Mouse (Mus musculus): ENCODE data around the gene Lst1.

Lst1 gene

GRCm38 (mm10) chr17:35205380-35205769, 17.1 kb upstream of the Lst1 start:
- DNase-seq, result no peak

DNA sequence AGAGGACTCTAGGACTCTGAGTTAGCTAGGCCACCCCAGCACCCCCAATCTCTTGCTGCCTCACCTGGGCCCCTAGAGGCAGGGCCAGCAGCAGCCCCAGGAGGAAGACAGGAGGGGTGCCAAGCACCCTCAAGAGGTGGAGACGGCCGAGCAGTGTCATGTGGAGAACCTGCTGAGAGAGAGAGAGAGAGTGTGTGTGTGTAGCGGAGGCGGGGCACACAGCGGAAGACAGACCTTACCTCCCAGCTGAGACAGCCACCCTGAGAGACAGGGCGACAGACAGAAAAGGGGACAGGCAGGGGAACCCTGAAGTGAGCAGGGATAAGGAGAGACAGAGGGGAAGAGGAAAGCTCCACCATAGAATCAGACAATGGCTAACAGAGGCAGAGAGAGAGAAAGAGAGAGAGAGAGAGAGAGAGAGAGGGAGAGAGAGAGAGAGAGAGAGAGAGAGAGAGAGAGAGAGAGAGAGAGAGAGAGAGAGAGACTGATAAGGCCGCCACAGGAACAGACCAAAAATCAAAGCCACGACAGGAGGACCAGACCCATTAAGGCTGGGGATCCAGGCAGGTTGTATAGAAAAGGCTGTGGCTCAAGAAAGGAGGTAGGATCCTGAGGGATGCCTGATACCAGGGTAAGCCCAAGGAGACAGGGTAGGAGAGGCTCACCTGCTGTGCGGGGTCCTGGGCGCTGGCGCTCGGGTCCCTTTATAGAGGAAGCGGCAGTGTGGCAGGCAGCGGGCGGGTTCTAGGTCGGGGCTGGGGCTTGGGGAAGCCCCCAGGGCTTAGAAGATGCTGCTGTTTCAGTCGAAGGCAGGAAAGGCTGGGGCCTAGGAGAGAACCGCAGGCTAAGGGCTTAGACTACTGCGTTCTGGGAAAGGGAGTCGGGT, 16.5 kb upstream of the Lst1 start, which contains the start of gene Lta:
Gene Lta, minus strand, starts transcription at position 858 of the 886 bp plus-strand sequence.
- DNase-seq, result no peak

DNA sequence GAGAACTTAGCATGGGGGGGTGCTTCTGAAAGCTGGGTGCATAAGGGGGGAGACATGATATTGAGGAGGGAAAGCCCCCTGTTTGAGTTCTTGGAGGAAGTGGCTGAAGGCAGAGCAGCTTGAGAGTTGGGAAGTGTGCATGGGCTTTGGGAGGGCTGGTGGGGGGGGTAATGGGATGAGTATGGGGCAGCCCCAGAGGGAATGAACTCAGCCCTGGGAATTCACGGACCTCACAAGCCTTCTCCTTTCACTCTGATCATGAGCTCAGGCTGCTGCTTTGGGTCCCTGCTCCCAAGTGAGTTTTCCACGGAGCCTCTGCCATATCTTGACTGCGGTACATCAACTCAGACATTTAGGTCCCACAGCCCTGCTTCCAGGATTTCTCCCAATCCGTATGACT, 14.2 kb upstream of the Lst1 start:
- no peak for DNase-seq

GRCm38 (mm10) chr17:35201787-35202186, 13.5 kb upstream of the Lst1 start, which contains the start of gene Tnf:
Gene Tnf (minus strand): TSS chr17:35202007.
- DNase-seq, result peak; percentile 54

DNA sequence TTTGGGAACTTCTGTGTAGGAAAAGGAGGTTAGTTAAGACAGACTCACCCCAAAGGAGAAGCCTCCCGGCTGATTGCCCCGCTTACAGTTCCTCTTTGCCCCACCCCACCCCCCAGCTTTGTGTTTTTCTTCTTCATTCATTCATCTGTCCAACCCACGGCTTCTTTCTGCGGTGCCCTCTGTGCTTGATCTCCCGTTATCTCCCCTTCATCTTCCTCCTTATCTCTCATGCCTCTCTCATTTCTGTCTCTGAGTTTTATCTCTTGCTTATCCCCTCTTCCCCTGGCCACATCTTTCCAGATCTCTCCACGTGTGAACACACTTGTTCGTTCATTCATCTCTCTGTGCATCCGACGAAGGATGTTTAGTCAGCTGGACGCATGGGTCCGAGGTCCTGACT, 12.9 kb upstream of the Lst1 start:
- DNase-seq, result no peak

DNA sequence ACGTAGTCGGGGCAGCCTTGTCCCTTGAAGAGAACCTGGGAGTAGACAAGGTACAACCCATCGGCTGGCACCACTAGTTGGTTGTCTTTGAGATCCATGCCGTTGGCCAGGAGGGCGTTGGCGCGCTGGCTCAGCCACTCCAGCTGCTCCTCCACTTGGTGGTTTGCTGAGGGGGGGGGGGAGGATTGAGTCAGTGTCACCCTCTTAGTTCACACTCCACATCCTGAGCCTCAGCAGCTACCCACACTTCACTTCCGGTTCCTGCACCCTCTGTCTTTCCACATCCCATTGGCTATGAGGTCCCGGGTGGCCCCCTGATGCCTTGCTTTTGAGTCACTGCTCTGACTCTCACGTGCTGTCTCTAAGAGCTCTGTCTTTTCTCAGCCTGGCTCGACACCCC, 12.2 kb upstream of the Lst1 start:
- DNase-seq, result no peak

- no peak for DNase-seq
These were observed 10.7 kb upstream of the Lst1 start for GRCm38 (mm10) chr17:35198946-35199345.

DNA sequence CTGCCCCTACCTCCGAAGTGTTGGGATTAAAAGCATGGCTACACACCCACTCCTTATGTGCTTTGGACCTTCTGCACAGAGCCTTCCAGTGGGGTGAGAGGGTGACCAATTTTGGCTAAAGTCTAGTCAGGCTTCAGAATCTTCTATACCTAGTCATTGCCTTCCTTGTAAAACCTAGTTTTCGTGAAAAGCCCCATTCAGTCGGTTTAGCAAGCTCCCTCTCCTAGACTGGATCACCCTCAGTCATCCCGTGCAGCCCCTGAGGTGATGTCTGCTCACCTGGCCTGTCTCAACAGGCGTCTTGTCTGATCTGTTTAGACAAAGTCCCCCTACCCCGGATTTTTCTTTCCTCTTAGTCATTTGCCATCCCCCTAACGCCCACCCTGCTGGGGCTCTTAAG, 9.8 kb upstream of the Lst1 start:
- DNase-seq, result no peak

DNA sequence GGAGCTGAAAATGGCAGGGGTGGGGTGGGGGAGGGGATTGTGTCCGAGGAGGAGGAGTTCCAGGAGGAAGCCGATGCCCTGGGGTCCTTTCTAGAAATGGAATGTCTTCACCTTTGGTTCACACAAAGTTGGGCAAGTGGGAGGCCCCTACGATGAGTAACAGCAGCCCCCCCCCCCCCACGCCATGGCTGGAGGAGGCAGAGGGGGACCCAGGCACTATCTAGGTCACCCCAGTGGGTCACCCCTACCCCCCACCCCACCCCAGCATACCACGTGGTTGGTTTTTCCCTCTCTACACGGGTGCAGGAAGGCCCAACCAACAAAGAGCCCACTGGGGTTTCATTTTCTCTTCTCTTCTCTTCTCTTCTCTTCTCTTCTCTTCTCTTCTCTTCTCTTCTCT, 8.9 kb upstream of the Lst1 start:
- no peak for DNase-seq

GRCm38 (mm10) chr17:35196321-35196641, 8.0 kb upstream of the Lst1 start:
- no peak for DNase-seq

DNA sequence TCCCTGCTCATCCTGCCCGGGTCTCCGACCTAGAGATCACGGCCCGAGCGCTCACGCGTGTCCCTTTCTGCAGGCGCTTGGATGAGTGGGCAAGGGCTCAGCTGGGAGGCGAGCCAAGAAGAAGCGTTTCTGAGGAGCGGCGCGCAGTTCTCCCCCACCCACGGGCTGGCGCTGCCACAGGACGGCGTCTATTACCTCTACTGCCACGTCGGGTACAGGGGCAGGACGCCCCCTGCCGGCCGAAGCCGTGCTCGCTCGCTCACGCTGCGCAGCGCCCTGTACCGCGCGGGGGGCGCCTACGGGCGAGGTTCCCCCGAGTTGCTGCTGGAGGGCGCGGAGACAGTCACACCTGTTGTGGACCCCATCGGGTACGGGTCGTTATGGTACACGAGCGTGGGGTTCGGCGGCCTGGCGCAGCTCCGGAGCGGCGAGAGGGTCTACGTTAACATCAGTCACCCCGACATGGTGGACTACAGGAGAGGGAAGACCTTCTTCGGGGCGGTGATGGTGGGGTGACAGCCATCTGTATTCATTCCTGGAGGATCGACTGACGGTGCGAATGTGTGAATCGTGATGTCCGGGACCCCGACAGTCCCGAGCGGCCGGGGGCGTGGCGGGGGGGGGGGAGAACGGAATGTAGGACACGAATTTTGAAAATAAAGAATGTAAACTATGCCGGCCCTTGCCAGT, 7.5 kb upstream of the Lst1 start:
- DNase-seq, result peak; percentile 84

DNA sequence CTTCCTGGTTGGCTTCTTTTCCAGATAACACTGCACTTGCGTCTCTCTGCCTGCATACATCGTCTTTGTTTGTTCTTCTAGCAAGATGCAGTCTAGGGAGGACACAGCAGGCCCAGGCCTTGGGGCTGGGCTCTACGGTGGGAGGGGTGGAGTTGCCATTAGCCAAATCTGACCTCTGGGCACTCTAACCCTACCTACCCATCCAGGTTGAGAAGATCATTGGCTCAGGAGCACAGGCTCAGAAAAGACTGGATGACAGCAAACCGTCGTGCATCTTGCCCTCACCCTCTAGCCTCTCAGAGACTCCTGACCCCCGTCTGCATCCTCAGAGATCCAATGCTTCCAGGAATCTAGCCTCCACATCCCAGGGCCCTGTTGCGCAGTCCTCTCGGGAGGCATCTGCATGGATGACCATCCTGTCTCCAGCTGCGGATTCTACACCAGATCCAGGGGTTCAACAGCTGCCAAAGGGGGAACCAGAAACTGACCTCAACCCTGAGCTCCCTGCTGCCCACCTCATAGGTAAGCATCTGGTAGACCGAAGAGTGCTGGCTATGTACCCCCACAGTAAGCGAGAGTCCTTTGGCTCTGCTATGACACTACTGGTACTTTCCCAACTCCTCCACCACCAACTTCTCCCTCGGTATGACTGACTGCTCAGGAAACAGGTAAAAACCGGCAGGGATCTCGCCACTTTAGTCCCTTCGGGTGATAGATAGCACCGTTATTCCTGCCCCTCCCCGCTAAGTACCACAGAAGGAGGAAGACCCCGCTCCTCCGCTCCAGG, 6.8 kb upstream of the Lst1 start:
- DNase-seq, result no peak

DNA sequence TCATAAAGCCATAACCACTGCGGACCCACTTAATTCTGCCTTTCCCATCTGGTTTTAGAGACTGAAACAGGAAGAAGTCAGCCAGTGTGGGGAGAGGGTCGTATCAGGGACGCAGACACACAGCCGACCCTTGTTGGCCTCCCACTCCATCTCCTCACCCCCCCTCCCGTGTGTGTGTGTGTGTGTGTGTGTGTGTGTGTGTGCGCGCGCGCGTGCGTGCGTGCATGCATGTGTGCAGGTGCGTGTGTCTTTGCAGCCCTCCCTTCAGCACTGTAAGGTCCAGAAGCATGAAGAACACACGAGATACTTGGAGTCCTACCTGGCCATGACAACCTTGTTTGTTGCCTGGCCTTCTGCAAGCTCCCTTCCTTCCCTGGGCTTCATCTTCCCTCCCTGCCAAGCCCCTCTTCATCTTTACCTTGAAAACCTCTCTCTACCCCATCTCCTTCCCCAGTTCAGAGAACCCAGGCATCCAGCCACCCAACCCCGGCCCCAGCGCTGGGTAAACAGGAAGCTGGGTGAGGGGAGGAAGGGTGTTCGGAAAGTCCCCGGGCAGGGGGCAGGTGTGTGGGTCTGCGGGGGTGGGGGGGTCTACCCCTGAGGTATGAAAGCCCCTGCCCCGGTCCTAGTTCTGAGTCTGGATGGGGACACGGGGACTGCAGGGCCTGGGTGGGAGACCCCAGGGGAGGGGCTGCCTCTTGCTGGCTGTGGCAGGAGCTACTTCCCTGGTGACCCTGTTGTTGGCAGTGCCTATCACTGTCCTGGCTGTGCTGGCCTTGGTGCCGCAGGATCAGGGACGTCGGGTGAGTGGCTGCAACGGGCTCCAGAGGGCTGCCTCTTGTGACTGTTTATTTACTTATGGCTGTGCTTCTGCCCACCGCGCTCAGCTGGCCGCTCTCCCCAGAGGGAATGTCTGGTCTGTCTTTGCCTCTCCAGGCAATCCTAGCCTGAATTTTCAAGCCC, 5.9 kb upstream of the Lst1 start, which contains the start of gene Ltb:
Gene Ltb, plus strand, starts transcription at position 559 of the 963 bp plus-strand sequence.
- no peak for DNase-seq

GRCm38 (mm10) chr17:35192924-35193323, 4.7 kb upstream of the Lst1 start:
- no peak for DNase-seq

DNA sequence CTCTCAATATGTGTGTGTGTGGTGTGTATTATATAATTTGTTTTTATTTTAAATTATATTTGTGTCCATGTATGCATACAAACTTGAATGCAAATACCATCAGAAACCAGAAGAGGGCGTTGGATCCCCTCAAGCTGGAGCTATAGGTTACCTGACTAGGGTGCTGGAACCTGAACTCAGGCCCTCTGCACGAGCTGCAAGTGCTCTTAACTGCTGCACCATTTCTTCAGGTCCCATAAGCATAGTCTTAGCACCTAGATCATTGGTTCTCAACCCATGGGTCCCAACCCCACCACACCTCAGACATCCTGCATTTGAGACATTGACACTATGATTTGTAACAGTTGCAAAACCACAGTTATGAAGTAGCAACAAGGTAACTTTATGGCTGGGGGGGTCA, 3.5 kb upstream of the Lst1 start:
- no peak for DNase-seq

DNA sequence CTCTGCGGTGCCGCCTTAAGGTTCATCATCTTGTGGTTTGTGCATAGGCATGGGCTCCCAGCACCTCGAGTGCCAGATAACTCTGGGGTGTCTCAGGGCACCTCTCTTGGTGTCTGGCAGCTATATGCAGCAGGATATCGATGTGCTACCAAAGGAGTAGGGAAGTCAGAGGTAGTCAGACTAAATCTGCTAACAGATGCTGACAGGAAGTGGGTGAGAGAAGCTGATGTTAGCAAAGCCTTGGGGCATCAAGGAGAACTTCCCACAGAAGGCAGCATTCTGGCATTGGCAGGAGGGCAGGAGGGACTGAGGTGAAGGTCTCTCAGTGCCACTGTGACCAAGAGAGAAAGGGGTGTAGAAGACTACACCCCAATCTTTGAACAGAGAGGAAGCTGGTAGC, 1.9 kb upstream of the Lst1 start:
- no peak for DNase-seq

- DNase-seq, result no peak
These were observed 947 bp upstream of the Lst1 start for GRCm38 (mm10) chr17:35189186-35189585.

DNA sequence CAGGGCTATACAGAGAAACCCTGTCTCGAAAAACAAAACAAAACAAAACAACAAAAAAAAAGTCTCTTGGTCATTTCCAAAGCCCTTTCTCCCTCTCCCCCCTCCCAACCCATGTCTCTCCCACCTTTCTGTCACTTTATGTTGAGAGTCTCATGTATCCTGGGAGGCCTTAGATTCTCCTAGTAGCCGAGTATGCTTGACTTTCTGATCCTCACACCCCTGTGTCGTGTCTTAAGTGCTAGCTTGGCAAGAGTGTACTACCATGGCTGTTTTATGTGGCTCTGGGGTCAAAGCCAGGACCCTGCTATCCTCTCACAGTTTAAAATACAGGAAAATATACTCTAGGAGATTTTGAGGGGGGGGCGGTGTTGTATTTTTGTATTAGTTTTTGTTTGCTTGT, 894 bp downstream of the Lst1 start:
- DNase-seq, result no peak

- DNase-seq, result no peak
These were observed 1.6 kb downstream of the Lst1 start for GRCm38 (mm10) chr17:35186681-35187080.

DNA sequence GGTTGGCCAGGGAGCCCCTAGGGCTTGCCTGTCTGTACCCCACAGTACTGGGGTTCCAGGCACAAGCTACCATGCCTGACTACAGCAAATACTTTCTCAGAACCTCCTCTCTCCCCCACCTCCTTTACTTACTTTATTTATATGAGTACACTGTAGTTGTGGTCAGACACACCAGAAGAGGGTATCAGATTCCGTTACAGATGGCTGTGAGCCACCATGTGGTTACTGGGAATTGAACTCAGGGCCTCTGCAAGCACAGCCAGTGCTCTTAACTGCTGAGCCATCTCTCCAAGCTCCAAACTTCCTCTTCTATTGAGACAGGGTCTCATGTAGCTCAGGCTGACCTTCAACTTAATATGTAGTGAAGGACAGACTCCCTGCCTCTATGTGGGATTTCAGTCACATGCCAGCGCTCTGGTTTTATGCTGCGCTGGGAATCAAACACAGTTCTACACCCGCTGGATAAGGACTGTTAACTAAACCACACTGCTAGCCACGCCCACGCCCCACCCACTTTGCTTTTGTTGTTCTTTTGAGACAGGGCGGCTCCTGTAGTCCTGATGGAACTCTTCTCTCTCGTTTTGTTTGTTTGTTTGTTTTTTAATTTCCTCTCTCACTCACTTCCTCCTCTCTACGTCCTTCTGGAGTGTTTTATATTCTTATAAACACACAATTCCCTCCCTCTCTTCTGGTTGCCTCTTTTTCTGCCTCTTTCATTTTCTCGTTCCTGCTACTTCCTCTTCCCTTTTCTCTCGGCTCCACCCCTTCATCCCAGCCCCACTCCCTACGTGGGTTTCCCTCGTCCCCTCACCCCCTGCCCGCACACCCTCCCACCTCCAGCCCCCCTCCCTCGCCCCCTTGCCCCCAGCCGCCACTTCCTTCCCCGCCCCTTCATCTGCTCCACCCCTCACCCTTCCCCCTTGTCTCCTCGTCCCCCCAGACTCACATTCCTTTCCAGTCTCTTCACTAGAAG, 2.3 kb downstream of the Lst1 start:
- peak; percentile 82 for DNase-seq

DNA sequence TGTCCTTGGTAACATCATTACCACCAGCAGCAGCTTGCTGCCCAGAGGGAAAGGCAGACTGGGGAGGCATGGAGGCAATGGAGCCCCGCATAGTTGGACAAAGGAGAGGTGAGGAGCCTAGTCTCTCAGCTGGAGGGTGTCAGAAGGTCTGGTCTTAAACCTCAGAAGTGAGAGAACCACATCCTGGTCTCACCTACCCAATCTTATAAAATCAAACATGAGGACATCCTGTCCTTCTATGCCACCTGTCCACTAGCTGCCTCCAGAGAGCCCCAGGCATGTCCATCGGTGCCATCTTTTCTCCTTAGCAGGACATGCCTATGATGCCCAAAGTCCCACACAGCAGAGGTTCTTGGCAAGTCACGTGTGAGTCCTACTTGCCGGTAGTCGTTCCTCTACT, 8.1 kb downstream of the Lst1 start:
- no peak for DNase-seq
